Mouse (Mus musculus) myocyte (in vitro differentiated cells): ENCODE data around the gene Tshz2.

Experiments
- CEBPB ChIP-seq: IDR thresholded peaks from 2 replicates; pipeline ENCODE4 v1.6.1; 2011; ENCODE audit warnings: mild to moderate bottlenecking, moderate library complexity; ENCODE audit not compliant: poor library complexity, insufficient read depth, severe bottlenecking
- E2F4 ChIP-seq: IDR thresholded peaks from one replicate; pipeline ENCODE4 v1.6.1; 2011; ENCODE audit warnings: mild to moderate bottlenecking, control low read depth, moderate library complexity; ENCODE audit not compliant: insufficient read depth
- MAX ChIP-seq: IDR thresholded peaks from one replicate; pipeline ENCODE4 v1.6.1; 2011; ENCODE audit warnings: low read depth, mild to moderate bottlenecking, control low read depth
- POLR2A ChIP-seq: IDR thresholded peaks from one replicate; pipeline ENCODE4 v1.6.1; 2011; ENCODE audit warnings: low read depth, mild to moderate bottlenecking, control low read depth, moderate library complexity; ENCODE audit not compliant: insufficient read length
- POLR2AphosphoS2 ChIP-seq: IDR thresholded peaks from one replicate; pipeline ENCODE4 v1.6.1; 2011; ENCODE audit warnings: low read depth, control low read depth; ENCODE audit not compliant: insufficient read length
- USF1 ChIP-seq: IDR thresholded peaks from one replicate; pipeline ENCODE4 v1.6.1; 2011; ENCODE audit warnings: low read depth, mild to moderate bottlenecking, control low read depth, moderate library complexity

DNA sequence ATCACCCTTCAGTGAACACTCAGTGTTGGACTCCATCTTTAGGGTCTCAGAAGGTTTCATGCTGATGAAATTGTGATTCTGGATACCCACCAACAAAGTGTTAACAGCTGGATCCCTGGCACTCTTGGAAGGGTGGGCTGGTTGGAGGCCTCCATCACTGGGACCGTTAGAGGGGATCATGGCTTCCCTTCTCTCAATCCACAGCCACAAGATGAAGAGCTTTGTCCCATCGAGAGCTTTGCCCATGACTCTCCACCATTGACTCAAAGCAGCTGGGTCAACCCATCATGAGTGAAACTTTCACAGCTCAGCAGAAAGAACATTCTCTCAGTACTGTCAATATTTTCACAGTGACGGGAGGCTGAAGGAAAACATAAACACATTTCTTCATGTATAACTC, 49.3 kb upstream of the Tshz2 start:
- TF ChIP-seq E2F4, result no peak
- no peak for TF ChIP-seq USF1
- no peak for TF ChIP-seq POLR2A
- TF ChIP-seq MAX, result no peak
- no peak for TF ChIP-seq CEBPB
- no peak for TF ChIP-seq POLR2AphosphoS2
